Mouse (Mus musculus) cerebellum, postnatal 36 days (tissue): ENCODE results near the gene Dpep3.
"Not testable (repeated sequence)": the region's sequence is repeated elsewhere in the genome, so short reads cannot be mapped to it uniquely, and the experiment has no call there.

Experiments used
- DNase-seq, 2 experiments: peaks; one replicate each; pipeline ENCODE4 v3.0.0; 2021 to 2022; ENCODE audit warnings: mixed read lengths in 2 of 2

Gene Dpep3

DNA sequence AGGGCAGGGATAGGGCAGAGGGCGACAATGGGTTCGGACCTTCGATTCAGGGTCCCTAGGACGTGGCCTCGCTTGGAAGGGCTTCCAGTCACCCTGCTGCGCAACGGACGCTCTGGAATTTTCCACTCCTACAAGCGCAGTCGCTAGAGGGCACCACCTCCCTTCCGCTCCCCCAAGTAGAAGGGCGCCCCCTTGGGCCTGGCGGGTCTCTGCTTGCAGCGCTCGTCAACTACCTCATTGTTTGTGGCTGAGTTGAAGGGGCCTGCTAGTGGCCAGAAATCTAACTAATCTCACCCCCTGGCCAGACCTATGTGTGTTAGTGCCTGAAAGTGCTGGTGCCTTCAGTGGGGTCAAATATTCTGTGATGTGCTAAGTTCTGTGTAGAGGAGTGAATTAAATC, at the start of gene Dpep3:
Gene Dpep3, minus strand, starts transcription at position 105 of the 400 bp plus-strand sequence.
- no peak for DNase-seq

DNA sequence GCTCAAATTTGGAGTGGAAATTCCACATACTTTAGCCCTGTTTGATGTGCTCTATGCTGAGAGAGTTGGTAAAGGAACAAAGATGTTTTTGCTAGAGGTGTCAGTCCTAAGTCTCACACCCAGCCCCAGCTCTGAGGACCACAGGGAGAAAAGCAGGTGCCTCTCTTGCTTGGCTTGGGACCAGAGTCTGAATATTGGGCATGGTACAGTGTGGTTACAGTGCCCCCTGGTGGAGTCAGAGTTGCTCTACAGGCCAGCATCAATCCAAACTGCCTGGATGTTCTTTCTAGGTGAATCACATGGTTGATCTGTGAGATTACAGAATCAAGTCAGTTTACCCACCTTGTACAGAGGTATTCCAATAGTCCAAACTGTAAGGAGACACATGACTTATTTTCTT, 43.3 kb upstream of the Dpep3 start:
- DNase-seq, result peak; percentile 80 to 92

DNA sequence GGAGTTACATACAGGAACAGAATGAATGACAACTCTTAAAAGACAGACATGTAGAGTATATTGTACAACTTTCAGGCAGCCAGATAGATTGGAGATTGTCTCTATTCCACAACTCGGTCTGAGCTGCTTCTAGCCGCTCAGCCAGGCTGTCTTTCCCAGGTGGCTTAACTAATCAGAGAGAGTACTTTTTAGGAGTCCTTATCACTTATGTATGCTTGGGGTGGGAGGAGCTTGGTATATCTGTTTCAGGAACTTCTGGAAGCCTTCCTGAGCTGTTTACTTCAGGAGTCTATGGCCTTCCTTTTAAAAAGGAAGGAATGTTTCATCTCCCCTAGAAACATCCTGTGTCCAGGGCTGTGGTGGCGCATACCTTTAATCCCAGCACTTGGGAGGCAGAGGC, 38.8 kb upstream of the Dpep3 start:
- DNase-seq, result no peak

DNA sequence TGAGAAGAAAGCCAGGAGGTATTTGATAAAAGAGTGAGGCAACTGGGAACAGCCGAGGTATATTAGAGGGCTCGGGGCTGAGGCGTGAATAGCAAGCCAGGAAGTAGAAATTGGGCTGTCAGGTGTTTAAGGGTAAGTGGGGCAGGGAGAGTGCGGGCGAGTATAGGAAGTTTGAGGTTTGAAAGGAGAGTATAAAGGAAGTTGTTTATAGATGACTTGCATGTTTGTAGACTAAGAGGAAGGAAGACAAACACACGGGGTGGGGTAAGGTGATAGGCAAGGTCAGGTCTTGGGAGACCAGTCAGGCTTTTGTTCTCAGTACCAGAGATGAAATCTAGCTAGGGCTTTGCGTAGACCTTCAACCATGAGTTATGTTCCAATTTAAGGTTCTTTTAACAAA, 37.9 kb upstream of the Dpep3 start:
- DNase-seq, result no peak

DNA sequence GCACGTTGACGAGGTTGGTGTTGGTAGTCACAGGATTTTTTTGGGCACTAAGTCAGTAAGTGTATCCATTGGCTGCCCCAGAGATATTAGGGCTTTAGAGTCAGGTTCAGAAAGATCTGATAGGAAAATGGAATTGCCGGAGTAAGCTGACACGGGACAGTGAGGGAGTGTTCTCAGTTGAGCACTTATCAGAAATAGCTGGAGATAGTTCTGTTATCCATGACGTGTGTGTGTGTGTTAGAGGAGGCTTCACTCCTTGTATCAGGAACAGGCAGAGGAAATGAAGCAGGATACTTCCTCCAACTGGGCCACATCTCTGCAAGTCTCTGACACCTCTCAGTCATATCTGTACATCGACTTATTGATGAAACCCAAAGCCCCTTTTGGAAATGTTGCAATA, 37.1 kb upstream of the Dpep3 start:
- no peak for DNase-seq

DNA sequence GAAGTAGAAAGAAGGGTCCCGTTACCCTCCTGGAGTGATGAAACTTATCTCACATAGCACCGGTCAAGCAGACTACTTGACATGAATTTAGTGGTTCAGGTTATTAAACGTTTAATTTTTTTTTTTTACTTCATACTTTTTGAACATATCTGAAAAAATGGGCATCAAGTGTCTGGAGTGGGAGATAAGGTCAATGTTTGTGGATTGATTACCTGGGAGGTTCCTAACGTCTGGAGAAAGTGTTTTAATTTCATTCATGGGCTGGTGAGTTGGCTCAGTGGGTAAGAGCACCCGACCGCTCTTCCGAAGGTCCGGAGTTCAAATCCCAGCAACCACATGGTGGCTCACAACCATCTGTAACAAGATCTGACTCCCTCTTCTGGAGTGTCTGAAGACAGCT, 33.0 kb upstream of the Dpep3 start:
- not testable (repeated sequence) for DNase-seq

DNA sequence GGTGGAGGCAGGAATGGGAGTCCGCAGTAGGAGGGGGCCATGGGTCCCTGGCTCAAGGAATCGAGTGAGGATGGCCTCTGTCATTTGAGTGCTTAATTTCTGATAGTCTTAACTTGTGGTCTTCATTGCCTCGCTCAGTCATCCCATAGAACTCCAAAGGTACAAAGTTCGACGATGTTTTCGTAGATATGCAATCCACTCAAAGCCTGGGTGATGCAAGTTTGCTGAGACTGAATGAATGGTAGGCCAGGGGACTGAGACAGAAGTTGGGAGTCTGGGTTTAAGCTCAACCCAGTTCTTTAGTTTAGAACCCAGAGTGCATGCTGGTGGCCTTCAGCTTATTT, 32.4 kb upstream of the Dpep3 start, which contains the start of gene Ddx28:
Gene Ddx28, minus strand, starts transcription at position 240 of the 344 bp plus-strand sequence.
- no peak for DNase-seq

DNA sequence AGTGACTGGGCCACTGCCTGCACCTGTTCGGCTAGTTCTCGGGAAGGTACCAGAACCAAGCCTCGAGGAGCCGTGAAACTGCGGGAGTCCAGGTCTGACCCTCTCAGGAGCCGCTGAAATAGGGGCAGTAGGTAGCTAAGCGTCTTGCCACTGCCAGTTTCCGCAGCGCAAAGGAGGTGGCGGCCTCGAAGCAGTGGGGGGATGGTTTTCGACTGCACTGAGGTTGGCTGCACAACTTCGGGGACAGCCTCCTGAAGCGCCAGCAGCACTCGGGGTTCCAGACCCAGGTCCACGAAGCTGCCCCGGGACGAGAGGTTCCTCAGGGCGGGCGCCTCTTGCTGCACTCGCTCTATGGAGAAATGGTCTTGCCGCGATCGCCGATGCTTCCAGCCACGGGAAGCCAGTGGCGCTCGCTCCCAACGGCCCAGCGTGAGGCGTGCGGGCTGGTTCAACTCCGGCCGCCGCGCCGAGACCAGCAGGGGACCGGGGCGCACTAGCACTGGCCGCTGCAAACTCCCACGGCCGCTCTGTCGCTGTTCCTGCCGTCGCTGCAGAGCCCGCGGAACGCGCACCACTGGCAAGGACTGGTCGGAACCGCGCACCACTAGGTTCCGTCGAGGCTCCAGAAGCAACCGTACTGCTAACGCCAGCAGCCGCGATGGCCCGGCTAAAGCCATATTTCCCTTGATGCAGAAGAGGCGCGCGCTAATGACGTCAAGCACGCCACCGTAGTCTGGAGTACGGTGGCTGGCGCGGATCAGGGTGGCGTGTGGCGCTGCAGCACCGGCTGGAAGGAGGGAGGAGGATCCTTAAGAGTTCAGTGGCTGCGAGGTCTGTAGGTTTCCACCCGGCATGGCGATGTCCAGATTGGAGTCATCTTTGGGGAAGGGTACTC, 31.8 kb upstream of the Dpep3 start:
- DNase-seq, result peak; percentile 95 to 97

DNA sequence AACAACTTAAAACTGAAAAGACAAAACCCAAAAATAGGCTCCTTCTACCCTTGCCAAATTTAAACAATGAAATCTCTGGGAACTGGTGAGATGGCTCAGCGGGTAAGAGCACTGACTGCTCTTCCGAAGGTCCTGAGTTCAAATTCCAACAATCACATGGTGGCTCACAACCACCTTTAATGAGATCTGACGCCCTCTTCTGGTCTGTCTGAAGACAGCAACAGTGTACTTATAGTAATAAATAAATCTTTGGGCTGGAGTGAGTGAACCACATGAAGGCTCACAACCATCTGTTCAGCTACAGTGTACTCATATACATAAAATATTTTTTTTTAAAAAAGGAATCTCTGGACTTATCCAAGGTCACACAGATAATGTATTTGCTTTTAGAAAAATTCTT, 28.7 kb upstream of the Dpep3 start:
- not testable (repeated sequence) for DNase-seq

DNA sequence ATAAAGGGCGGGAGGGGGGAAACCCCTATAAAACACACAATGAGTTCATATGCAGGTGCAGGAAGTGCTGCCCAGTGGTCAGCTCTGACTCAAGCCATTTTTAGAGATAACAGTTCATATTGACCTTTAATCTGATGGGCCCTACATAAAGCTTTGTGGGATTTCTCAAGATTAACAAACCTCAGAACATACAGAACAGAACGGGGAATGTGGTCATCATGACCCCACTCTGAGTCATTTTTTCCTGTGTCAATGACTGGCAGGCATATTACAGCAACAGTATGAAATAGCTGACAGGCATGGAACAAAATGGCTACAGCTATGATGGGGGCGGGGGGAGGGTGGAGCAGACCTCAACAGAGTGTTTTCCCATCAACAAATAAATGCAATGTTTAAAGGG, 27.9 kb upstream of the Dpep3 start:
- DNase-seq, result no peak

DNA sequence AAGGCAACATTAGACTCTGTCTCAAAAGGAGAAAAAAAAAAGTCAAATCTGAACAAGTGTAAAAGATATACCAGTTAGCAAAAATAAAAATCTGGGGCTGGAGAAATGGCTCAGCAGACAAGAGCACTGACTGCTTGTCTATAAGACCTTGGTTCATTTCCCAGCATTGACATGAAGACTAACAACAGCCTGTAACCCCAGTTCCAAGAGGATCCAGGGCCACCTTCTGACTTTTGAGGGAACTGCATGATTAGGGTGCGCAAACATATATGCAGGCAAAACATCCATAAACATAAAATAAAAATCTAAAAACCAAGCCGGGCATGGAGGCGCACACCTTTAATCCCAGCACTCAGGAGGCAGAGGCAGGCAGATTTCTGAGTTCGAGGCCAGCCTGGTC, 27.2 kb upstream of the Dpep3 start:
- DNase-seq, result no peak

DNA sequence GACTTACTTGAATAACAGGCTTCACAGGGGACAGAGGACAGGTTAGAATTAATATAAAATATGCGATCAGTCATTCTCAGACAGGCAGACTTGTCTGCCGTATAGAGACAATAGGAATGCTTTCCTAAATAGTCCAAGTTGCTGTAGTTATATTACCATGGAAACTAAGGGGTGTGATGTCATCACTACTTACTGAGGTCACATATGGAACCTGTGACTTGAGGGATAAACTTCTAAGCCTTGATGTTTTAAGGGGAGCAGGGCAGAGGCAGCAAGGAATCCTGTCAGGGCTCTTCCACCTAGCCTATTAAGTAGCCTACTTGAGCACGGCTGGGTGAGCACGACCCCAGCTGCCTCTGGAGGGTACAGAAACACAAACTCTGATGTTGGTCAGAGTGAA, 26.6 kb upstream of the Dpep3 start, which contains the start of gene Dpep2nb:
Gene Dpep2nb, minus strand, starts transcription at position 101 of the 400 bp plus-strand sequence.
- no peak for DNase-seq

DNA sequence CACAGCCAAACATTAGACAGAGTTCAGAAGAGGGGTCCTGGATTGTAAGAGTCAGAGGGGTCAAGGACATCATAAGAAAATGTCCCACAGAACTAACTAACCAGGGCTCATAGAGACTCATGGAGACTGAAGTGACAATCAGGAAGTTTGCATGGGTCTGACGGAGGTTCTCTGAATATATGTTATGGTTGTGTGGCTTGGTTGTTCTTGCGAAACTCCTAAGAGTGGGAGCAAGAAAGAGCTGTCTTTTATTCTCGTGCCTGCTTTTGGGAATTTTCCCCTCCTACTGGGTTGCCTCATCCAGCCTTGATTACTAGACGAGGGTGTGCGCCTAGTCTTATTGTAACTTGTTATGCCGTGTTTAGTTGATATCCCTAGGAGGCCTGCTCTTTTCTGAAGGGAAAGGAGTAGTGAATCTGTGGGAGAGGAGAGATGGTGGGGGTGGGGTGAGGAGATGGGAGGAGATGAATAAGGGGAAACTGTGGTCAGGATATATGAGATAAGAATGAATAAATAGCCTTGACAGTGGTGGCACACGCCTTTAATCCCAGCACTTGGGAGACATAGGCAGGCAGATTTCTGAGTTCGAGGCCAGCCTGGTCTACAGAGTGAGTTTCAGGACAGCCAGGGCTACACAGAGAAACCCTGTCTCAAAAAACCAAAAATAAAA, 25.4 kb upstream of the Dpep3 start:
- DNase-seq, result no peak

DNA sequence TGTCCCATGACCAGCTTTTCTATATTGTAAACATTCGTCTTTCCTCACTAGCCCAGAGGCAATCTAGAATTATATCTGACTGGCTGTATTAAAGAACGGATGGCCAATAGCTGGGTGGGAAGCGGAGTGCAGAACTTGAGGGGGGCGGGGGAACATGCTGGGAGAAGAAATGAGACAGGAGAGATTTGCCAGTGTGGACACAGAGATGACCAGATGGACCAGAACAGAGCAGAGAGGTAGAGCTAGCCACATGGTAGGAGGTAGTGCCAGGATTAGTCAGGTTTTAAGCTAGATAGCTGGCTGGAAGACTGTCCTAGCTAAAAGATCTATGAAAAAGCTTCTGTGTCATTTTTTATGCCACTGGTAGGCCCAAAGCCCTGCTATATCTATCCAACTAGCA, 22.7 kb upstream of the Dpep3 start:
- peak; percentile 77 to 80 for DNase-seq

DNA sequence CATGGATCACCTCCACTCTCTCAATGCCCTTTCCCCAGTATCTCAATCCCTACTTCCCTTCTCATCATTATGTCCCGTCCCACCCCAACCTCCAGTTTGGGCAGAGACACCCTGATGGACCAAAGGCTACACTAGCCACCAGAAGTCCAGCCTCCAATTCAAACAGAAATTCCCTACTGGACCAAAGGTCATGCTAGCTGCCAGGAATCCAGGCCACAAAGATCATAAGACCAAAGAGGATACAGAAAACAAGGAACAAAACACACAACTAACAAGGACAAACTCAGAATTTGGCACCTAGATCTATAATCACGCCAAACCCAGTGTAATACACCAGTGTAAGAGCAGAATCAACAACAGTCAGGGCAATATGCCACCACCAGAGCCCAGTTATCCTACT, 19.7 kb upstream of the Dpep3 start:
- no peak for DNase-seq

DNA sequence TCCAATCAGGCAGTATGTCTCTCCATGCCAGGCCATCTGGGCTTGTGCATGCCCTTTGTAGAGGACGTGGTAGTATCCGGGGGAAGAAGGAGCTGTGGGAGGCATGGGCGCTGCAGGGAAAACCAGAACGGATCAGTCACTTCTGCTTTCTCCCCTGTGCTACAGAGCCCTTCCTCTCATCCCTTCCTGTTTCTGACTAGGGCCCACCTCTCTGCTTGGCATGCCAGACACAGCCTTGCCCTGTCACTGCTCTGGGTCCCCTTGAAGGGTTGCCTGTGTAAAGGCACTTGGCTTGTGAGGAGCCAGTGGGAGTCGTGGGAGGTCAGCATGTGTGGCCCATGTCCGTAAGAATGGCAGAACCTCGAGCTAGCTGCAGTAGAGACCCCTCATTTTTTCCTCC, 17.1 kb upstream of the Dpep3 start:
- no peak for DNase-seq

DNA sequence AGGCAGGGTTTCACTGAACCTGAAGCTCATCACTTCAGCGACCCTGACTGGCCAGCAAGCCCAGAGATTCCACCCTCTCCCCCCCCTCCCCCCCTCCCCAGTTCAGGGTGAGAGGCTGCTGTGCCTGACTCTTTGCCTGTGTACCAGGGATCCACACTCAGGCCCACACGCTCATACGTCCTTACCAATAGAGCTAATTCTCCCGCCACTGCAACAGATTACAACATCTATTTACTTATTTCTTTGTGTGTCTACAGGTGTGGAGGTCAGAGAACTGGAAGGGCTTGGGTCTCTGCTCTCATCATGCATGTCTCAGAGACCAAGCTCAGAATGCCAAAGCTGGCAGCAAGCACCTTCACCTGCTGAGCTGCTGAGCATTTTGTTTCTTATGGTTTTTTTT, 14.0 kb upstream of the Dpep3 start:
- DNase-seq, result no peak

DNA sequence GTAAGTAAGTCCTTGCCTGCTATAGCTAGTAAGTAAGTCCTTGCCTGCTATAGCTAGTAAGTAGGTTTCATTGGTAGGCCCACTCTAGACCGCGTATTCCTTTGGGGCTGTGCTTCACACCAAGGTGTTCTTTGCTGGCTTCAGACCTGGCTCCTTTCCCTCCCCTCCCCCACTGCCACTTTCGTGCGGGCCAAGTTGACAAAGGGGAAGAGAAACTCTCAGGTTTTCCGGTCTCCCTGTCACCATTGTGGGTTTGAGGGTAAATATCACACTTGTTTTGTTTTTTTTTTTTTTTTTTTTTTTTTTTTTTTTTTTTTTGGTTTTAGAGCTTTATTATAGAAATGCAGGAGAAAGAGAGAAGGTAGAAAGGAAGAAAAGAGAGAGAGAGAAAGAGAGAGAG, 13.3 kb upstream of the Dpep3 start:
- DNase-seq, result no peak

DNA sequence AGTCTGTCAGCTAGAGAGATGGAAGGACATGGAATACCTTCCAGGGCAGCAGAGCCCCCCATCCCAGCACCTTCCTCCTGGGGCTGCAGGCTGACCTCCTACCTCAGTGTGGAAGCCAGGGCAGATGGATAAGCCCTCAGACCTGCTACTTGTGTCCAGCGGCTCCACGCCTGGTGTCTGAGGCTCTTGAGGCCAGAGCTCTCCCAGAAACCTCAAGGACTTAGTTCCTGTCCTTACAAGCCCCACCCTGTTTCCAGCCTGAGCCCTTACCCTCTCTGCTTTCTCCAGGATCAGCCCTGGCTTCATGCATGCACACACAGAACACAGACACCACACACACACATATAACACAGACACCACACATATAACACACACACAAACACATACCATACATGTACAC, 12.3 kb upstream of the Dpep3 start:
- DNase-seq, result no peak

DNA sequence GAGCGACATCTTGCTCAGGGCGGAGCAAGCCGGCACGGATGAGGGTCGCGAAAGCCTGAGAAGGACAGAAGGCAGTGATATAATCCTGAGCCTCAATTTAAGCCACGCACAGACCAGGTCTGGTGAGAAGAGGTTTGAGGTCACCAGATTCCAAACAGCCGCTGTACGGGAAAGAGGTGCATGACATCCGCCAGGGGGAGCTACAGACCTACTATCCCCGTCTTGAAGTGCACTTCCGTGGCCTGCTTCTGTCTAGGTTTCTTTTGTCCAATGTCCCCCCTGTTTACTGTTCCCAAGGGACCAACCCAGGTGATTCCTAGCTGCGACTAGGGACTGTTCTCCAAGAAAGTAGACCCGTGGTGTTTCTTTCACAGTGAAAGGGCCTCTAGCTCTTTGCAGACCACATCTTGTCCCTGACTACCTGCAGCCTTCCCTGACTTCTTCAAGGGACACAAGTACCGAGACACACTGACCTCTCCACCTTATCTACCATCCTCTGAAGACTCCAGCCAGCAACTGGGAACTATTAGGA, 11.7 kb upstream of the Dpep3 start, which contains the start of gene Dus2:
Gene Dus2, plus strand, starts transcription at position 482 of the 532 bp plus-strand sequence.
- DNase-seq, result peak; percentile 83 to 88

DNA sequence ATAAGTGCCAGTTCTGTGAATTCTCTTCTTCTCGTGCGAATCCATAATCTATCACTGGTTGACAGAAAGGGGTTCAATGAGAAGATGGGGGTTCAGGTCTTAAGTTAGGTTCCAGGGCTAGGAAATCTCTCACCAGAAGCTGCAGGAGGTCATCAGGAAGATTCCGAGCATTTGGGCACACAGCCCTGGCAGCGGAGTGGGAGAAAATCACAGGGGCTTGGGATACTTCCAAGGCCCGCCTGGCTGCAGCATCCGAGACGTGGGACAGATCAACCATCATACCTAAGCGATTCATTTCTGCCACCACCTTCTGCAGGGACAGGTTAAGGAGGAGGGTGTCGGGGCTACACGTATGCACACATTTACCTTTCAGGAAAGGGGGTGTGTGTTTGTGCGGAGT, 9.3 kb upstream of the Dpep3 start:
- no peak for DNase-seq

DNA sequence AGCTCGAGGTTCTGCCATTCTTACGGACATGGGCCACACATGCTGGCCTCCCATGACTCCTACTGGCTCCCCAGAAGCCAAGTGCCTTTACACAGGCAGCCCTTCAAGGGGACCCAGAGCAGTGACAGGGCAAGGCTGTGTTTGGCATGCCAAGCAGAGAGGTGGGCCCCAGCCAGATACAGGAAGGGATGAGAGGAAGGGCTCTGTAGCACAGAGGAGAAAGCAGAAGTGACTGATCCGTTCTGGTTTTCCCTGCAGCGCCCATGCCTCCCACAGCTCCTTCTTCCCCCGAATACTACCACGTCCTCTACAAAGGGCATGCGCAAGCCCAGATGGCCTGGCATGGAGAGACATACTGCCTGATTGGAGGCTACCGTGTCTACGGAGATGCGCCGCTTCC, 4.2 kb upstream of the Dpep3 start:
- not testable (repeated sequence) for DNase-seq

DNA sequence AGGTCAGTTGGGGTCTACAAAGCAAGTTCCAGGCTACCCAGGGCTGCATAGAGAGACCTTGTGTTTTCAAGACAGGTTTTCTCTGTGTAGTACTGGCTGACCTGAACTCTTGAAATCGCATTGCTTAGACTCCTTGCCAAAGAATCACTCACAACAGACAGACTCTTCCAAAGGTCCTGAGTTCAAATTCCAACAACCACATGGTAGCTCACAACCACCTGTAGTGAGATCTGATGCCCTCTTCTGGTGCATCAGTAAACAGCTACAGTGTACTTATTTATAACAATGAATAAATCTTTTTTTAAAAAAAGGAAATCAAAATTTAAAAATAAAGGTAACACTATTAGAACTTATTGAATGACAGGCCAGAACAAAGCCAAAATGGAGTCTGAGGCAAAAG, 1.9 kb upstream of the Dpep3 start:
- no peak for DNase-seq

DNA sequence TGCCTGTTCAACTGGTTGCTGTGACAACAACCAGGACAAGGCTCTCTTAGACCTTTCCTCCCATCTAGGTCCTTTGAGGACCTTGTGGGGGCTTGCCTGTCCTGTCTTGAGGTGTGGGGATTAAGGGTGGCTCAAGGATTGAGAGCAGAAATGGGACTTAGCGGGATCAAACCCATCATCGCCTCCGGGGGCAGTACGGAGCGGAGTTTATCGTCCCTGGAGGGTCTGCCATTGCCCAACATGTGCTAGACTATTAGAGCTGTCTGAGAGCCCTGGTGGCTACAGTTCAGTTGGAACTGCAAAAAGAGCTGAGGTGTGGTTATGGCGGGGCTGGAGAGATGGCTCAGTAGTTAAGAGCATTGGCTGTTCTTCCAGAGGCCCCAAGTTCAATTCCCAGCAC, 3.9 kb downstream of the Dpep3 start:
- no peak for DNase-seq
